Mouse (Mus musculus) thymus, postnatal 0 days (tissue): ENCODE data around the gene Polr2c. TPM values are rescaled to one million over a fixed set of nuclear protein-coding genes. Genes with fewer than 3 reads are reported as not detected.
A peak's percentile ranks its signal among the peaks of the same experiment; 100 is the strongest.
"Not testable (repeated sequence)": the region's sequence is repeated elsewhere in the genome, so short reads cannot be mapped to it uniquely, and the experiment has no call there.

Source experiments
- DNase-seq: peaks from one replicate; pipeline ENCODE4 v3.0.0-alpha.2; 2015; ENCODE audit warnings: low spot score
- polyA plus RNA-seq: library from polyadenylated mRNA; unstranded; fragments of >200 nt; fragmentation: Nextera tagmentation; extraction: Ambion mirVana; gene quantifications from 2 replicates; pipeline ENCODE4 v1.2.1, GENCODE M21; 2015

Gene Polr2c
- 139 and 145 TPM in 2 replicates for polyA plus RNA-seq

GRCm38 (mm10) chr8:94857346-94858173, at the start of gene Polr2c:
Gene Polr2c, plus strand, starts transcription at chr8:94857450.
- DNase-seq, result peak; percentile 86

GRCm38 (mm10) chr8:94807506-94807905, 49.7 kb upstream of the Polr2c start:
- DNase-seq, result no peak

GRCm38 (mm10) chr8:94808372-94808771, 48.9 kb upstream of the Polr2c start:
- no peak for DNase-seq

- no peak for DNase-seq
These were observed 47.1 kb upstream of the Polr2c start, which contains the start of gene Ccl17 for GRCm38 (mm10) chr8:94810153-94810552. Gene Ccl17, plus strand, starts transcription at chr8:94810453.

- no peak for DNase-seq
These were observed 46.4 kb upstream of the Polr2c start for GRCm38 (mm10) chr8:94810855-94811254.

GRCm38 (mm10) chr8:94811654-94812053, 45.6 kb upstream of the Polr2c start:
- no peak for DNase-seq

GRCm38 (mm10) chr8:94812645-94813098, 44.6 kb upstream of the Polr2c start:
- peak; percentile 80 for DNase-seq

- no peak for DNase-seq
These were observed 42.7 kb upstream of the Polr2c start for GRCm38 (mm10) chr8:94814556-94814955.

GRCm38 (mm10) chr8:94817933-94818332, 39.3 kb upstream of the Polr2c start:
- peak; percentile 13 for DNase-seq

GRCm38 (mm10) chr8:94819671-94820179, 37.5 kb upstream of the Polr2c start:
- no peak for DNase-seq

GRCm38 (mm10) chr8:94820553-94820952, 36.7 kb upstream of the Polr2c start:
- DNase-seq, result no peak

- DNase-seq, result no peak
These were observed 35.9 kb upstream of the Polr2c start for GRCm38 (mm10) chr8:94821381-94821780.

GRCm38 (mm10) chr8:94822637-94823560, 34.4 kb upstream of the Polr2c start:
- peak; percentile 54 for DNase-seq

- no peak for DNase-seq
These were observed 32.1 kb upstream of the Polr2c start for GRCm38 (mm10) chr8:94825170-94825569.

GRCm38 (mm10) chr8:94826210-94826609, 31.0 kb upstream of the Polr2c start:
- no peak for DNase-seq

GRCm38 (mm10) chr8:94828284-94828683, 29.0 kb upstream of the Polr2c start:
- DNase-seq, result no peak

- not testable (repeated sequence) for DNase-seq
These were observed 23.3 kb upstream of the Polr2c start for GRCm38 (mm10) chr8:94833901-94834405.

GRCm38 (mm10) chr8:94835751-94836150, 21.5 kb upstream of the Polr2c start:
- not testable (repeated sequence) for DNase-seq

- DNase-seq, result no peak
These were observed 20.6 kb upstream of the Polr2c start for GRCm38 (mm10) chr8:94836456-94837240.
